Mouse (Mus musculus): ENCODE measurements around the gene Eda.

DNA sequence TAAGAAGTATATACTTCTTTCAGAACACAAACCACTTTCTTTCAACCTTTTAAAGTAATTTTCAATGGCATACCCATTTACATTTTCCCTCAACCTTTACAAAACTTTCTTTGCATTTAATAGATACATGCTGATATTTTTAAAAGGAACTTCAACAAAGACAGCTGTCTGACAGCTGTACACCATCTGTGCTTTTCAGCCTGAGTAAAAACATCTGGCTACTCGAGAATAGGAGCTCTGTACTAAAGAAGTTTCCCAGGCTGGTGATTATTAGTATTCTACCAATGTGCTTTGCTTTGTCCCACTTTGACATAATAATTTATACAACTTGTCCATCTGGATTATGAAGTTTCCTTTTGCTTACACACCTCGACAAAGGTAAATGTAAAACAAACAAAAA is 219.9 kb downstream of the Eda start:
- TF ChIP-seq CTCF (IDR thresholded peaks at IDR 0.05 in 2 of 3, conservative IDR thresholded peaks at IDR 0.05 in 1 of 3; ENCODE audit: control insufficient read depth in 1 of 3, insufficient read depth in 1 of 3, low read depth in 2 of 3, low read length in 3 of 3, poor library complexity in 1 of 3, severe bottlenecking in 1 of 3) (no peak), MXI1 (IDR thresholded peaks at IDR 0.05; ENCODE audit: low read depth, low read length) (no peak), EP300 (IDR thresholded peaks at IDR 0.05; ENCODE audit: low read depth in 1 of 2, low read length in 2 of 2) (no peak), KAT2A (conservative IDR thresholded peaks at IDR 0.05; ENCODE audit: low read depth, low read length) (no peak), TBP (IDR thresholded peaks at IDR 0.05; ENCODE audit: low read depth, low read length) (no peak), ZC3H11A (IDR thresholded peaks at IDR 0.05; ENCODE audit: low read depth, low read length) (no peak), E2F4 (IDR thresholded peaks at IDR 0.05; ENCODE audit: borderline replicate concordance, low read depth, low read length) (no peak), ZNF384 (IDR thresholded peaks at IDR 0.05; ENCODE audit: low read depth, low read length) (no peak)

Measured in MEL (cell line).